Mouse (Mus musculus): ENCODE results near the gene Timm22.

The Timm22 gene

DNA sequence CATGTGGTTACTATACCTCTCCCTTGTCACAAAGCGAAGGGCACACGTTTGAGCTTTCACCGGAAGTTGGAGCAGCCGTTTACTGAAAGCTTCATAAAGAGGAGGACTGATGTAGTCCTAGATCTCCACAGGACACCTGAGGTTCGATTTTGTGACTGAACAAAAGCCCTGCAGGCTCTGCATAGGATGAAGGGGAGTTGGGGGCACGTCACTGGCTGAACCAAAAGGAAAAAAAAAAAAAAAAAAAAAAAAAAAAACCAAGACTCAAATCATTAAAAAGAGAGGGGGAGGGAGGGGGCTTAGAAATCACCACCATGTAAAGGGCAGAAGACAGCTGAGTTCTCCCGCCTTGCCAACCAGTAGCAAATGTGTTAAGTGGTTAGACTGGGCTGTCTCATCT, 18.0 kb upstream of the Timm22 start:
- in situ Hi-C loops (cut with MboI), result no loop called here

DNA sequence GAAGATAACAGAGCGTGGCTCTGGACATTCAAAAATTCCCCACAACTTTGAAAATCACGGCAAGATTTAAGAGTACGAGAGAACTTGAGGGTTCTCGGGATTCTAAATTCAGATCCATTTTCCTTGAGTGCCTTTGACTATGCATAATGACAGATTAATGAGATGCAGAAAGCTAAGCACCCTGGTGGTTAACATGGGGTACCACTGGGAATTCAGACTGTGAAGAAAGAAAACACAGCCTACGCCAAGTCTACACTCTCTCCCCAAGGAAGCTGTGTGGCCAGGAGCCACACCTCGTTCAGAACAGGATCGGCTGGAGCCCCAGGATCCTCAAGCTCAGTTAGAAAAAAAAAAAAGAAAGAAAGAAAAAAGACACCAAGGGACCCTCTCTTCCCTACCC, 14.2 kb upstream of the Timm22 start:
- in situ Hi-C loops (cut with MboI), result no loop called here

DNA sequence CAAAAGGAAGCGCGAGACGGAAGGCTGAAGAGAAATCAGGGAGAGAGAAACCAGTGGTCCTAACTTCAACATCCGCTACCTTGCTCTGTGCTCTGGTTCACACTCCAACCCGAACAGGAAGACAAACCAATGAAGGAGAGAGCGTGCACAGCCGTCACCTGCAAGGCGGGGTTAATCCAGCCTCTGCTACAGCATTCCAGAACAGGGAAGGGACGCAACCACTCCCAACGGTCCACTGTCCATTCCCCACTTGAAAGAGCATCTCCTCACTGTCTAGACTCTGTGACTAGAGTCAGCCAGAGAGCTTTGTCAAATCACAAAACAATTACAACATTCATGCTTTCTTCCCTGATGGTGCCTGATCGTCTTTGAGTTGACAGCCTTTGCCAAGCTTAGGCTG, 13.8 kb upstream of the Timm22 start:
- in situ Hi-C loops (cut with MboI), result no loop called here

DNA sequence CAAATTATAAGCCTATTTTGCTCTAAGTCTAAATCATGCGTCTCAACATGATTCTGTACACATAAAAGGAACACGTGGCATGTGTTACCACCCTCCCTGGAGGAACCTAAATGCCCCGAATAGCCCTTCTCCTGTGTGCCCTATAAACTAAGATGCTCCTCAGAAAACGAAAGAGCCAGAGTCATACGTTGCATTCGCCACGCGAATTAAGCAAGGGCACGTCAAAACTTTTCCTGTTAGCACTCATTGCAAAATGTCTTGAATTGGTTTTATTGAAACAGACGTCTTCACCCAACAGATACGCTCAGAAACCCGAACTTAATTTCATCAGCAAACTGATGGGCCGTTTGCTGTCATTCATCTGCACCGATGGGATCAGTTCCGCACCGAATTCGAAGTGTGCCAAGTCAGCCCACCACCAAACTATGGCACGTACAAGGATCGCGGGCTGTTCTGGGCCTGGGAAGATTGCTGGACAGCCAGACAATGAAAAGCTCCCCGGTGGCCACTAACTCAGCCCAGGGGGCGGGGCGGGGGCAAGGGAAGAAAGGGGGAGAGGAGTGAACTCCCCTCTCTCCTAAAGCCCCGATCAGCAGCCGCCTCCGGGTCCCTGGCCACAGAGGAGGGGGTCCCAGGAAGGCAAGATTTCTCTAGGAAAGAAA, 9.0 kb upstream of the Timm22 start:
- in situ Hi-C loops (cut with MboI), result no loop called here

DNA sequence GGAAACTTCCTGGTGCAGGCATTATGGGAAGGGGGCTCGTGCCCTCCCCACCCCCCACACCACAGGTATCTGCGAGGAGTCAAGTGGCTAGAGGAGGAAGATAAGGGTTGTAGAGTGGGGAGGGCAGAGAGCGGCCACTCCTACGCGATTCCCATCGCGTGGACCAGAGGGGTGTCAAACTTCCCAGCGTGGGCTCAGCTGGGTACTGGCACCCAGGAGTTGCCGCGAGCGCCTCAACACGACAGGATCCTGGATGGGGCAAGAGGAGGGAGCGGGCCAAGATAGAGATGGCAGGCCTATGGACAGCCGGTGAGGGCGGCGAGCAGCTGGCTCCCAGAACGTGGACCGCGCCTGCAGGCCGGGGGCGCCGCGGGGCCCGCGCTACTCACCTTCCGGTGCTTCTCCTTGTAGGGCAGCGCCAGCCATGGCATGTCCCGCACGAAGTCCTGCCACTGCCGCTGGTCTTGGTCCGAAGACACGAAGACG, 8.4 kb upstream of the Timm22 start:
- in situ Hi-C loops (cut with MboI), result no loop called here

DNA sequence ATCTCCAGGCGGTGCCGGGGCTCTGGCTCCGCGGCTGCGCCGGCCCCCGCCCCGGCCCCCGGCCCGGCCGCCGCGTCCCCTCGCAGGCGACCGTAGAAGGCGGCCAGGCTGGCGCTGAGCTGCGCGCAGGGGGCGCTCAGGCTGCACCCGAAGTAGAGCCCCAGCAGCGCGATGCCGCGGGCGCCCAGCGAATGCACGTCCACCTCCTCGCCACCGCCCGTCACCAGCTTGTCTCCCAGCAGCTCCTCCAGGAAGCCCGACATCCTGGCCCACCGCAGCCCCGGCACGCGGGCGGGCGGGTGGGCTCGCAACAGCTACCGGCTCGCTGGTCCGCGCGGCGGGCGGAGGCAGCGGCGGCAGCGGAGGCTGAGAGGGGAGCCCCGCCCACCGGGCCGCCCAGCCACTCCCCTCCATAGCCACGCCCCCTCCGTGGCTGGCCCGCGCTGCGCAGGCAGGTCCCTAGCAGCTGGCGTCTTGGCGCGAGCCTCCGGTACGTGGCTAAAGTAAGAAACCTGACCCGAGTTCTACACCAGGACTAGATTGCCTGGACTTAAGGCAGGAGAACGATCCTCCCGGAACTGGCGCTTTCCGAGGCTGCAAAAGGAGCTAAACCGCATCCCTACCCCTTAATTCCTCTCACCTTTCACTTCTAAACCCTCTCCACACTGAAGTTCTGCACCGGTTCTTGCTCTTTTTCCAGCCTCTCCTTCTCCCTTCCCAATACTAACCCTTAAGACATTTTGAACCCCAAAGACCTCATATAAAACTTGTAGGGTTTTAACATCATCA, 7.8 kb upstream of the Timm22 start, which contains the start of gene Nxn:
Gene Nxn, minus strand, starts transcription at position 343 of the 789 bp plus-strand sequence.
- in situ Hi-C loops (cut with MboI), result no loop called here

DNA sequence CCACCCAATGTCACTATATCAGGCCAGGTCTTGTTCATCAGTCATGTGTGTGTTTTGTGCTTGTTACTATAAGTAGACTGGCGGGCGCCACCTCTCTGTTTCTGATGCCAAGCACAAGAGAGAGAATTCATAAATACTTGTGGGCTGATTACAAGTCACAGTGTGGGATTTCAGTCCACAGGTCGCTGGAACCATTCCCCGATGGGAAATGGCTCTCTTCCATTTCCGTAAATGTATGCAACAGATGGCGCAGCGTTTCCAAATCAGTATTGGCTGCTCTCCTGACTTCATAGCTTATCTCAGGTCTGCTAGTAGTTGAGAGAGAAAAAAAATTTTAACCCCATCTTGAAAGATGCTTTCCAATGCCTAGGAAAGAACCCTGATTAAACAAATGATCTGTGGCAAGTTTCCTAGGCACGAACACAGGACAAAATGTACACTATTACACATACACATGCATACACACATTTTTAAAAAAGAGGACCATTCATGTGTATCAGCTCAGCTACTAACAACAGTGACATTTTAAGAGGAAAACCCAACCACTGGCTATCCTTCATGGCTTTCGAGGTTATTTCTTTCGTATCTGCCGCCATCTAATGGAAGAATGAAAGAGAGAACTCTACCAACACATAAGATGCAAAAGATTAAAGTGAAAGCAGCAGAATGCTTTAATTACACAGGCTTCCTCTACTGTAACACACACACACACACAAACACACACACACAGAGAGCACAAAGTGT, 7.0 kb upstream of the Timm22 start:
- in situ Hi-C loops (cut with MboI), result no loop called here

DNA sequence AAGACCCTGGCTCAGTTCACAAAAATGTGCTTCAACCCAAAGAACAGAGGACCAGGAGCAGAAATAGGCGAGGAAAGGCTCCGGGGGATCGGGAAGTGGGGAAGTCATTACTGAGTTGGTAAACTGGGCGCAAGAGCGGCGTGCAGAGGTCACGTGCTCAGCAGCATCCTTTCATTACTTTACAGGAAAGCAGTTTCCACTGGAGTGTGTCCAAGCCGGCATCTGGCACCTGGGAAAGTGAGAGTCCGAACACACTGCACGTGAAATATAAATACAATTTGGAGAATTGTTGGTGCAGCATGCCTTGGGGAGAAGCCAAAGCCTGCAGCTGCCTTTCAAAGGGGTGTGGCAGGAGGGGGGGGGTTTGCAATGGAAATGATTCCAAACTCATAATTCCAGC, 5.4 kb upstream of the Timm22 start:
- in situ Hi-C loops (cut with MboI), result no loop called here

DNA sequence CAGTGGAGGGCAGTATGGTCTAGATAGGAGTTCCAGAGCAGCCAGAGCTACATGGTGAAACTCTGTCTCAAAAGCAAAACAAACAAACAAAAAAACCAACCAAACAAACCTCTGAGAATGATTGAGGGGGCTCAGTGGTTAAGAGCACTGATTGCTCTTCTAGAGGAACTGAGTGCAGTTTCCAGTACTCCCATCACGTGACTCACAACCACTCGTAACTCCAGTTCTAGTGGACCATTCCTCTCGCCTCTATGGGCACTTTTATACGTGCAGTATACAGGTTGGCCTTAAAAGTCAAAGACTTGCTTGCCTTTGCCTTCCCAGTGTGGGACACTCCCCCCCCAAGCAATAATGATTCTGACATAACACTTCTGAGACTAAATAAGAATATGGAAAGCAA, 1.6 kb upstream of the Timm22 start:
- in situ Hi-C loops (cut with MboI), result loop anchor here (5.0 kb wide), 1 partner anchor 148 kb away; no protein-coding TSS in a partner anchor

DNA sequence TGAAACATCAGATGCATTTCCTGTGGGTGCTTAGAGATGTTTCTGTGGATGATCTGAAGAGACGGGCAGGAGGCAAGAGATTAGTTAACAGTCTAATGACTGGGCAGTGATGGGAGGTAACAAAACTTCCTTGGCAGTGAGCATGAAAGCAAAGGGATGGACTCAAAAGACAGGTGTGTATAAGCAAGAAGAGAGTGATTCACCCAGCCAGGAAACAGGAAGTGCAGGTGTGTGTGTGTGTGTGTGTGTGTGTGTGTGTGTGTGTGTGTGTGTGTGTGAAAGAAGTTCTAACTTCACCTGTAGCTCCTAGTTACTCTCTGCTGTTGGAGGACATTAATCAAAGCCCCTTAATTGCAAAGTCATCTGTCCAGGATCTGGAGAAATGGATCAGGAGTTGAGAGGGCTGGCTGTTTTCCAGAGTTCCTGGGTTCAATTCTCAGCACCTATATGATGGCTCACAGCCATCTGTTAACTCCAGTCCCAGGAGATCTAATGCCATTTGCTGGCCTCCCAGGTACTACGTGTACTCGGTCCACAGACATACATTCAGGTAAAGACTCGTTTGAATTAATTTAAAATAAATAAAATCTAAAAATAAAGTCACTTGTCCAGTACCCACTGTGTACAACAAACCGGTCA, 1.0 kb upstream of the Timm22 start:
- in situ Hi-C loops (cut with MboI), result loop anchor here (5.0 kb wide), 1 partner anchor 148 kb away; no protein-coding TSS in a partner anchor

DNA sequence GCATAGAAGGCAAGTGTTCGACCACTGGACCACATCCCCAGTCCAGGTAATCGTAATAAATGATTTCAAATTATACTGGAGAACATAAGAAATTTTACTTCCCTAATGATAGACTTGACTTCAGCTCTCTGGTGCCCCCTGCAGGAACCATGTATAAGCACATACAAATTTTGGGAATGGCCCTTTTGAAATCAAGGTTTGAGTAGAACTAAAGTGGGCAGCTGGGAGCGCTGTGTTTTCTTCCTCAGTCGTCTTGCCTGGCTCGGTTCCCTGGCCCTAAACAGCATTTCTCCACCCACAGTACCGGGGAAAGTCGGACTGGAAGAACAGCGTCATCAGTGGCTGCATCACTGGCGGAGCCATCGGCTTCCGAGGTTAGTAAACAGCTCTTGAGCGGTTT, 4.1 kb downstream of the Timm22 start:
- in situ Hi-C loops (cut with MboI), result no loop called here

DNA sequence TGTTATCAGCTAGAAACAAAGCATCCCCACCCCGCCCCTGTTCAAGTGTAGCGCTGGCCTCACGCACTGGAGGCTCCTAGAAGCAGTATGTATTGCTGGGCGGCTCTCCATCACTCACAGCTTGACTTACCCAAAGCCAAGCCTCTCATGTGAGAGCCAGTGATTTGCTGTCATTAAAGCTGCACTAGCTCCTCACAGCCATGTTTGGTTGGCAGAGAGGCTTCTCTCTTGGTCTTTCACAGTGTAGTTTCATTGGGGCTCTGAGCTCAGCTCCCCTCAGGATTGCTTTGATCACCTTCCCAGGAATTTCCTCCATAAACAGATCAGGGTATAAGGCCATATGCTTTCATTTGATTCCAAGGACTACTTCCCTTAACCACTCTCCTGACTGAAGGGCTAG, 6.5 kb downstream of the Timm22 start:
- in situ Hi-C loops (cut with MboI), result no loop called here

DNA sequence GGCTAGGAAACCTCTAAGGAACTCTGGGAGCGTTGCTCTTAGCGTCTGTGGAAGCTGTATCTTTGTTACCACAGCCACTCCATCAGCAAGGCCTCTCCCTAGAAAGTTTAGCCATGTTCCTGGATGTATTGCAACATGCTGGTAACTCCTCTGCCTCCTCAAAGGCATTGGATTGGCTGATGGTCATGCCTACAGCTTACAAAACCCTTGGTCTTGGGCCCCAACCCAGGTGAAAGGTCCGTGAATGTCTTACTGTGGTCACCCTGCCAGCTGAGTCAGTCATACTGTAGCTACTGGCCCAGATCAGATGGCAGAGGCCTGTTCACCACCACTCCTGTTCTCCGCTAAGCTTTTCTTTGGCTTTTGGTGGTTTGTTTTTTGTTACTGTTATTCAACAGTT, 8.2 kb downstream of the Timm22 start:
- in situ Hi-C loops (cut with MboI), result no loop called here

DNA sequence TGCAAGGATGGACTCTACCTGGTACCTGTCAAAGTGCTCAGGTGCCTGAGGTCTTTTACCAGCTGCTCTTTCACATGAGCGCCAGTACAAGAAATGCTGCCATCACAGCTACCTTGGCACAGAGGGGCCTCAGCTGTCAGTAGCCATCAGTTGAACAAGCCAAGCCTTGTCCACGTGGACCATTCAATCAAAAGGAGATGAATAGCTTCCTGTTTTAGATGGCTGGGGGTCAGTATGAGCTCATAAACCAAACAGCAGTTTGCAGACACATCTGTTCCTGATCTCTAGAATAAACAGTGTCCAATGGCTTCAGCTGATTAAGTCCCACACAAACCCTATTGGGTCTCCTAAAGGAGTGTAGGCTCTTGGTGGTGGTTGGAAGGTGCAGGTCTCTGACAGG, 9.2 kb downstream of the Timm22 start:
- in situ Hi-C loops (cut with MboI), result no loop called here

DNA sequence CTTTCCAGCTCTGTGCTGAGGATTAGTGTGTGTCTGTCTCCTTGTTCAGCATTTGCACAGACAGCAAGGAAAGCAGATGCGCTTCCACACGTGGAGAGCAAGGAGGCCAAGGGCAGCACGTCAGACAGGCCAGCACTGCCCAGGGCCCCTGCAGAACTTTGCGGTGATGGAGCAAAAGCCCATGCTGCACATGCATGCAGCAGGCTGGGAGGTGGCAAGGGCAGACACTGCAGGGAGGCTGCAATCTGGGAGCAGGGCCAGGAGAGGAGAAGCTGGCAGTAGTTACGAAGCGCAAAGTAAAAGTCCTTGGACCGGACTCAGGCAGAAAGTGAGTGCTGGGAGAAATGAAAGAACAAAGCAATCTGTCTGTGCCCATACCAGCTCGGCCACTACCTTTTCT, 11.7 kb downstream of the Timm22 start:
- in situ Hi-C loops (cut with MboI), result no loop called here

DNA sequence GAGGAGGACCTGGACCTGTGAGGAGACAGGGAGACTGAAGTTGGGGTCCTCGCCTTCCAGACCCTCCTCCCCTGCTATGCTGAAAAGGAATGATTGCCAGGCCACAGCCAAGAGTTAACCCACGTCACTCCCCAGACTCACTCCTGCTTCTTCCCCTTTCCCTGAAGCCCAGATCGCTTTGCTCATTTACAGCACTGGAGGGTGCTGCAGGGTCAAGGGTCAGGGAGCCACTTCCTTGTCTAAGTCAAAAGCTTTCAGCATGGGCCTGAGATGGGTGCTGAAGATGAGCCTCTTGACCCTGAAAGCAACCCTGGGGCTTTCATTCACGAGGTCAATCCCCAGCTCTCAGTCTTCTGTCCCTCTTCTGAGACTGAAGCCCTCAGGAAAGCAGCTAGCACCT, 12.4 kb downstream of the Timm22 start:
- in situ Hi-C loops (cut with MboI), result no loop called here

DNA sequence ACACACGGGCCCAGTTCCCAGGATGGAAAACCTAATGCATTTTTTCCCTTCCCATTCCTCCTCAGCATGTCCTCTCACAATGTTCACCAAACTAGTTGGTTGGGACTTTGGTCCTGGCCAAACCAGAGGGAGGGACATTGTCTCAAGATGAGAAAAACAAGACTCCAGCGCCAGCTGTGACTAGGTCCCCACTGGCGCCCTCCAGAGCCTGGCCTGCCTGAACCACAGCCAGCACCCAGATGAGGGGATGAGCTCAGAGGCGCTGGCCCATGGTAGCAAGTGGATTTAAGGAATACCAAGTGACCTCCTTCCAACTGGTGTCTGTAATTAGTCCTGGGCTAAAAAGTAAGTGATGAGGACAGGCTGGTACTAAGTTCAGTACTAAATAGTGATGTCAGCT, 14.1 kb downstream of the Timm22 start:
- in situ Hi-C loops (cut with MboI), result no loop called here

DNA sequence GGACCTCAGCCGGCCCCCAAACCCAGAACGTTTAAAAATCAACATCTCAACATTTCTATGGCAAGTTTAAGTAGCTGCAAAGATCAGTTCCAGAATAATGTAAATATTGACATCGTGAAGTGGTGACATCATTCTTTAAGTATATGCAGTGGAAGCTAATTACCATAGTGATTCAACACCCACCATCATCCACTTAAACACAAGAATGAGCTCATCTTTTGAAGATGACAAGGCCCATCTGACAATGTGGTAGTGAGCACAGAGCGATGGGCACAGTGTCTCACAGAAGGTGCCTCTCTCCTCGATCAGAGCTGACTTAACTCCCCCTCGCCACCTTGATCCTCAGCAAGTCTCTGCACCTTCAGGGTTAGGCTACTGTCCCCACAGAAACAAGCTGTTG, 19.0 kb downstream of the Timm22 start:
- in situ Hi-C loops (cut with MboI), result no loop called here

DNA sequence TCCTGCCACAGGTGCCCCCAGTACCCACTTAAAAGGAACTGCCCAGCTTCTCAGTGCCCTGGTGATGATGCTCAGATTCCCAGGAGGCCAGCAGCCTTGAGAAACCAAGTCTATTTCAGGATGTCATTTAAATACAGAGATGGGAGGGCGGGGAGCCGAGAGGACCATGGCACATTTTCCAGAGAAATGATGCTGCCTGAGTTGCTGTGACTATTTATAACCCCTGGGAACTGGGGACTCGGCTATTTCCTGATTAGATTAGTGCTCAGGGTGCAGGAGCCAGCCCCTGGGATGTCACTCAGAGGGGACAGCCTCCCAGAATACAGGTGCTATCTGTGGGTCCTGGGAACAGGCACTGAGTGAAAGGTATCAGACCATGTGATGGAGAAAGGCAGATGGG, 21.0 kb downstream of the Timm22 start:
- in situ Hi-C loops (cut with MboI), result no loop called here

DNA sequence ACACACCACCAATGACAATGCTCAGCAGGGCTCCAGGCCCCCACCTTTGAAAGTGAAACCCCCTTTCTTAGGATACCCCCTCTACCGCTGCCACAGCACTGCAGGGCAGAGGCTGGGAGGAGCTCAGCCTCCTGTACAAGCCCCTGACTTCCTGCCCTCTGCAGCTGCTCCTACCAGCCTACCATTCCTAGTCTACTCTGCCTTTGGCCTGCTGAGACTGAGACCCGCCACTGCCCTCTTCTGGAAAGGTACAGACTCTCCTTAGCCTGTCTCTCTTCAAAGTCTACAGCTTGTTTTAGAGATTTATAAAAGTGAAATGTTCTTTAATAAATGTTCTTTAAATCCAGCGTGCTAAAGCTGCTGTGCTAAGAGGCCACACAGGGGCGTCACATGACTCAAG, 22.3 kb downstream of the Timm22 start:
- in situ Hi-C loops (cut with MboI), result no loop called here

DNA sequence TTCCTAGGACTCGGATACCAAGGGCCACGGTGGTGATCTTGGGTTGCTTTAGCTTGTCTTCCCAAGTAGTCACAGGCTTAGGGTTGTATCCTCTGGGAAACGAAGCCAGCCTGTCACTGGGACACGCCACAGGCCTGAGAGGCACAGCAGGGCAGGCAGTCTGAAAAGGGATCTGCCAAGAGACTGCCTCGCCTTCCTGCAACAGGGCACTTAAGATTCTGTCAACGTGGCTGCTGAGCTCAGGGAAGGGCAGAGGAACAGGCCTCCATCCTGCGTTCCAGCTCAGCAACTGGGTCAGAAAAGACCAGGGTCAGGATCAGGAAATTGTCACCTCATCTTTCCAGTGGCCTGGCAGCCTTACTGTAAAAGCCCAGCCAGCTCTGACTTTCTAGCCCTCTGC, 22.8 kb downstream of the Timm22 start:
- in situ Hi-C loops (cut with MboI), result no loop called here

DNA sequence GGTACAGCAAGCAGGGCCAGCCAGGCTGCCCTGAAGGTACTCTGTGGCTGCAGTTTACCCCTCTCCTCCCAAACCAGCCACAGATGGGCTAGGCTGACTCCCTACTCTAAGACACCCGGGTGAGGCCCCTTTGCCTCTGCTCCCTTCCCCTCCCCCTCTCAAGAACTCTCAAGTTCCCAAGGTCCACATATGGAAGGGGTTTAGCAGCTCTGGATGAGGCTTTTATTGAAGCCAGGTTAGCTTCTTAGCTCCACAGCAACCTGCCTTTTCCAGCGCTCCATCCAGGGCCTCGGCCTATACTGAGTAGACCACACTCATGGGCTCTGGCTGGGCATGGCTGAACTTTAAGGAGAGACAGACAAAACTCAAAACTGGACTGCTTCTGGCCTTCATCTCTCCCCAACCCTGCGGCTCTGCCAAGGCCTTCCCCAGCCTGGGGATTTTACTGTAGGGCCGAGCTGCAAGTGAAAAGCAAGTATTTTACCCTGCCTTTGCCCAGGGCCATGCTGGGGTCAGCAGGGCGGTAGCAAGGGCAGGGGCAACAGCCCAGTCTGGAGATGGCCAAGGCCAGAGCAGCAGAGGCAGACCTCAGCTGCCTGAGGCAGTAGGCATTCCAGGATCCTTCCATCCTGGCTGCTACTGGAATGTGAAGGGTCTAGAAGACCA, 23.3 kb downstream of the Timm22 start:
- in situ Hi-C loops (cut with MboI), result no loop called here
